Mouse (Mus musculus) small intestine, adult 2 months (tissue): Measurements from ENCODE around the gene Ydjc. TPM values are rescaled to one million over a fixed set of nuclear protein-coding genes. Genes with fewer than 3 reads are reported as not detected.
A peak's percentile ranks its signal among the peaks of the same experiment; 100 is the strongest.

Experiments
- H3K27ac ChIP-seq: fragments of 200-500 bp; 2 replicates; pipeline ENCODE4 v1.5.1; 2012; ENCODE audit warnings: low read depth, low read length, control low read depth, inconsistent platforms; ENCODE audit not compliant: insufficient read depth
- H3K27me3 ChIP-seq: fragments of 200-500 bp; 2 replicates; pipeline ENCODE4 v1.6.1; 2012; ENCODE audit warnings: mild to moderate bottlenecking, moderate library complexity, low read length, inconsistent platforms; ENCODE audit not compliant: control insufficient read depth, insufficient read depth
- H3K36me3 ChIP-seq: fragments of 200-500 bp; 2 replicates; pipeline ENCODE4 v1.6.1; 2012; ENCODE audit warnings: mild to moderate bottlenecking, low read length, control low read depth, inconsistent platforms; ENCODE audit not compliant: control insufficient read depth, insufficient read depth
- H3K4me1 ChIP-seq: fragments of 200-500 bp; 2 replicates; pipeline ENCODE4 v1.6.1; 2012; ENCODE audit warnings: low read length, inconsistent platforms, mixed read lengths; ENCODE audit not compliant: control insufficient read depth, insufficient read depth, insufficient read length
- H3K4me3 ChIP-seq: fragments of 200-500 bp; 2 replicates; pipeline ENCODE4 v1.5.1; 2012; ENCODE audit warnings: low read depth, mild to moderate bottlenecking, control low read depth, inconsistent platforms, low read length, moderate library complexity
- CTCF ChIP-seq: fragments of 200-500 bp; IDR thresholded peaks from 2 replicates; pipeline ENCODE4 v1.5.1; 2012; ENCODE audit warnings: low read depth, mild to moderate bottlenecking, control low read depth, inconsistent platforms, low read length, moderate library complexity, mixed read lengths; ENCODE audit not compliant: insufficient replicate concordance, insufficient read length; ENCODE audit errors: extremely low read depth
- POLR2A ChIP-seq: fragments of 200-500 bp; IDR thresholded peaks from 2 replicates; pipeline ENCODE4 v1.6.1; 2012; ENCODE audit warnings: low read depth, mild to moderate bottlenecking, control low read depth, inconsistent platforms, low read length, moderate library complexity
- WGBS: fragments of 180-500 bp; shearing (Covaris S2); methylation state at CpG from one replicate; pipeline ENCODE4 v1.1.7; 2018; 5-methylcytosine and 5-hydroxymethylcytosine counted together
- polyA plus RNA-seq: library from polyadenylated mRNA; depleted of rRNA; stranded (reverse); fragments of >200 nt; gene quantifications from 2 replicates; pipeline ENCODE4 v1.2.3, GENCODE M21; 2012

Ydjc gene
- polyA plus RNA-seq, 1 experiment: 69.7 TPM

- no peaks in the 10 kb centered on the region for H3K27me3 ChIP-seq
- no peak overlapping the region for H3K4me3 ChIP-seq
- no peak for TF ChIP-seq POLR2A
- TF ChIP-seq CTCF: no peak
- peaks cover 16% of the 10 kb centered on the region; the same call in 1 of the 2 replicates for H3K4me1 ChIP-seq
- H3K27ac ChIP-seq: peak overlapping the region; percentile 79
- peaks cover 13% of the 10 kb centered on the region for H3K36me3 ChIP-seq
Measured at GRCm38 (mm10) chr16:17167179-17167578, 22.8 kb downstream of the Ydjc start.

- no peak overlapping the region for H3K27ac ChIP-seq
- no peak for TF ChIP-seq CTCF
- no peak for TF ChIP-seq POLR2A
- no peaks in the 10 kb centered on the region for H3K27me3 ChIP-seq
- WGBS: 79% methylated on average over 5 of the region's 5 CpGs
- H3K4me1 ChIP-seq: peaks cover 16% of the 10 kb centered on the region; the same call in 1 of the 2 replicates
- H3K36me3 ChIP-seq: peaks cover 20% of the 10 kb centered on the region
- H3K4me3 ChIP-seq: no peak overlapping the region
Measured at GRCm38 (mm10) chr16:17168049-17168448, 23.6 kb downstream of the Ydjc start.

GRCm38 (mm10) chr16:17175765-17176164, 31.3 kb downstream of the Ydjc start:
- TF ChIP-seq CTCF (no peak), POLR2A (no peak)
- Histone ChIP-seq H3K4me3 (no peak overlapping the region), H3K27ac (peak overlapping the region; percentile 69), H3K27me3 (no peaks in the 10 kb centered on the region), H3K4me1 (peaks cover 13% of the 10 kb centered on the region; the same call in 1 of the 2 replicates), H3K36me3 (peaks cover 18% of the 10 kb centered on the region)
- 32% methylated on average over 2 of the region's 2 CpGs for WGBS

DNA sequence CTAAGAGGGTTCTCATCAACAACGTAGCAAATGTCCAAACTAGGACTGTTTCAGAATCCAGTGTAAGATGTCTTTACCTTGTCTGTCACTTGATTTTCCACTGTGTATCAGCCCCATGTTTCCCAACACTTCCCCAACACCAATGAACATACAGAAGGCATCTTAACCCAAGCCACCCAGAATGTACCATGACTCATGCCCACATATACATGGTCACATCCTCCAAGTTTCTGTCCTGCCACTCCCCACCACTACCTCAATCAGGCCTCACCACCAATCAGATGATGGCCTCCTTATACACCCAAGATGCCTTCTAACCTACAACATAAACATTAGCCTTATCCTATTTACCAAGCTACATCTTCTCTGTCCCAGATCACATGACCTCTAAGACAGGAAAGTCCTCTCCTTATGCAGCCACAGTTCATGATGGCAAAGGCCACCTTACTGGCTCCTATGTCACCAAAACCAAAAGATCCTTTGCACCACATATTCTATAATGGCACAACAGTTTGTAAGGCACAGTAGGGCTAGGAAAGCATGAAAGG, 33.3 kb downstream of the Ydjc start:
- TF ChIP-seq CTCF (no peak), POLR2A (no peak)
- Histone ChIP-seq H3K27me3 (no peaks in the 10 kb centered on the region), H3K36me3 (peaks cover 10% of the 10 kb centered on the region), H3K27ac (no peak overlapping the region), H3K4me1 (peaks cover 19% of the 10 kb centered on the region; the same call in 1 of the 2 replicates), H3K4me3 (no peak overlapping the region)
- WGBS: 97% methylated on average over 1 of the region's 1 CpGs

DNA sequence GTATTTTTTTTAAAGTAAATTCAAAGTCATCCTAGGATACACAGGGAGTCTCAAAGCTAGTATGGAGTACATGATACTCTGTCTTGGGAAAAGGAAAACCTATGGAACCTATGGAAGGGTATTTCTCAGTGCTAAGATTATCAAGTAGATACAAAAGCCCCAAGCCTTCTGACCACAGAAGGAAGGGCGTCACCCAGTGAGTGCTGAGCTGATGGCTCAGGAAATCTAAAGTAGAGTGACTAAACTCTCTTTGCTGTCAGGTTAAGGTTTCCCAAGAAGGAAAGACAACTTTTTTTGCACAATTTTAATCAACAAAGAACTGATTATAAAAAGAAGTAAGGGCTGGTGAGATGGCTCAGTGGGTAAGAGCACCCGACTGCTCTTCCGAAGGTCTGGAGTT, 35.3 kb downstream of the Ydjc start:
- no peak overlapping the region for H3K27ac ChIP-seq
- H3K36me3 ChIP-seq: peaks cover 3% of the 10 kb centered on the region; the same call in 1 of the 2 replicates
- H3K27me3 ChIP-seq: no peaks in the 10 kb centered on the region
- 88% methylated on average over 3 of the region's 3 CpGs for WGBS
- TF ChIP-seq POLR2A (no peak), CTCF (no peak)
- peaks cover 19% of the 10 kb centered on the region; the same call in 1 of the 2 replicates for H3K4me1 ChIP-seq
- no peak overlapping the region for H3K4me3 ChIP-seq

DNA sequence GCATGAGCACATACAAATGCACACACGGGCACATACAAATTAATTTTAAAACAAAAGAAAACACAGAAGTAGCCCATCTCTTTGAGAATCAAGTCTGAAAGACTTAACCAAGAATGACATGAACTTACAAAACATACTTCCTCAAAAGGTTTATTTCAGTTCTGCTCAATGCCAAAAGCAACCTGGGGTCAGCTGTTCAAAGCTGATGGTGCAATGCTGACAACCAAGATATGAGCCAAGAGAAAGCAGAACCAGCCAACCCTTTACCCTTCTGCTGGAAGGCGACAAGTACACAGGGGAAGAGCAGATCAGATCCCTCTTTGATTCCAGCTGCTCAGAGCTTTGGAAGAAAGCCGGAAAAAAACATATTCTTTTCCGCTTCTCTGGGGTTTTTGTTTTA, 37.0 kb downstream of the Ydjc start:
- H3K4me1 ChIP-seq: peaks cover 14% of the 10 kb centered on the region; the same call in 1 of the 2 replicates
- H3K27ac ChIP-seq: 0 out of 2 replicates have a peak overlapping the region, but pooled peaks have one; percentile 11
- TF ChIP-seq CTCF (no peak), POLR2A (no peak)
- no peaks in the 10 kb centered on the region for H3K27me3 ChIP-seq
- no peak overlapping the region for H3K4me3 ChIP-seq
- no peaks in the 10 kb centered on the region; the same call in 1 of the 2 replicates for H3K36me3 ChIP-seq
- WGBS: 59% methylated on average over 4 of the region's 4 CpGs

DNA sequence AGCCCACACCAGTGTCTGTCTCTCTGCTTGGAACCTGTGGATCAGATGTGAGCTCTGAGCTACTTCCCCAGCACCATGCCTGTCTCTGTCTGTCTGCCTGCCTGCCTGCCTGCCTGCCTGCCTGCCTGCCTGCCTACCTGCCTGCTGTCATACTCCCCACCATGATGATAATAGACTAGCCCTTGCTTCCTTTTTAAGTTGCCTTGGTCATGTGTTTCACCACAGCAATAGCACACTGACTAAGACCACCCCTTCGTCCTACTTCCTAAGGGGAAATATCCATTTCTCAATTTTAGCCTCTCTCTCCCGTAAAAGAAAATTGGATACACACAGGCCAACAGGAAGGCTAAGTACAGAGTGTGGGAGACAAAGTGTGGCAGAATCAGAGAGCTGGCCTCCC, 37.7 kb downstream of the Ydjc start:
- Histone ChIP-seq H3K27me3 (no peaks in the 10 kb centered on the region), H3K36me3 (peaks cover 3% of the 10 kb centered on the region), H3K27ac (0 out of 2 replicates have a peak overlapping the region, but pooled peaks have one; percentile 11), H3K4me1 (peaks cover 9% of the 10 kb centered on the region; the same call in 1 of the 2 replicates), H3K4me3 (no peak overlapping the region)
- TF ChIP-seq POLR2A: no peak
- no peak for TF ChIP-seq CTCF
- WGBS: 74% methylated on average over 2 of the region's 2 CpGs
